Comparison of ENCODE assay signal across 18 mouse cellular contexts in genomic region chr4:64958843-64959242, GRCm38 (mm10).
"Had no signal": no experiment of that assay in that cellular context is flagged by ENCODE, and none has a peak within 500 bp of the region (broad histone marks: within the 10 kb centered on the region; RNA-seq: fewer than 3 reads in every experiment).

No protein-coding gene starts in this region.

- DNase-seq: lung, adult 18-20 months; lung, embryonic 14.5 days; lung, postnatal 10 days; lung, postnatal 4 days; midbrain, embryonic 14.5 days; right cerebral cortex, adult 18-20 months; right cerebral cortex, postnatal 25 days; right cerebral cortex, postnatal 4 days; spleen, adult 18-20 months; thymus, adult 18-20 months; thymus, postnatal 14 days; thymus, postnatal 36 days had no signal

- H3K4me3 ChIP-seq: midbrain, embryonic 10.5 days; midbrain, embryonic 12.5 days; myocyte; neural tube, embryonic 13.5 days; neural tube, embryonic 15.5 days had no signal

- H3K4me1 ChIP-seq: midbrain, embryonic 10.5 days; midbrain, embryonic 12.5 days; neural tube, embryonic 13.5 days; neural tube, embryonic 15.5 days had no signal

- ATAC-seq: midbrain, embryonic 16.5 days had no signal

- H3K27me3 ChIP-seq: midbrain, embryonic 12.5 days; neural tube, embryonic 13.5 days; neural tube, embryonic 15.5 days had no signal

- H3K36me3 ChIP-seq: midbrain, embryonic 10.5 days; midbrain, embryonic 12.5 days; neural tube, embryonic 13.5 days; neural tube, embryonic 15.5 days had no signal

- H3K4me2 ChIP-seq: lung, embryonic 14.5 days; midbrain, embryonic 12.5 days; neural tube, embryonic 13.5 days; neural tube, embryonic 15.5 days had no signal

- H3K9me3 ChIP-seq: midbrain, embryonic 10.5 days; midbrain, embryonic 12.5 days; neural tube, embryonic 13.5 days; neural tube, embryonic 15.5 days had no signal

- H3K27ac ChIP-seq: midbrain, embryonic 10.5 days; midbrain, embryonic 12.5 days; neural tube, embryonic 13.5 days; neural tube, embryonic 15.5 days had no signal

- H3K9ac ChIP-seq: lung, embryonic 14.5 days; midbrain, embryonic 12.5 days; neural tube, embryonic 13.5 days; neural tube, embryonic 15.5 days had no signal
